Mouse (Mus musculus) heart, adult 8-10 months (tissue): ENCODE measurements around the gene Fitm2. TPM values are rescaled to one million over a fixed set of nuclear protein-coding genes. Genes with fewer than 3 reads are reported as not detected.

Experiments used
- DNase-seq: peaks from one replicate; pipeline ENCODE4 v3.0.0; 2022; ENCODE audit warnings: low spot score
- total RNA-seq, 4 experiments: library from RNA; stranded (reverse); gene quantifications; 2 replicates each; pipeline ENCODE4 v1.2.4; 2022

Fitm2 gene
- total RNA-seq, 4 experiments from 2014 or later: 197 to 218 (median 209) TPM

GRCm38 (mm10) chr2:163422895-163423660 is 49.4 kb downstream of the Fitm2 start:
- no peak for DNase-seq

GRCm38 (mm10) chr2:163420366-163420886 is 52.0 kb downstream of the Fitm2 start:
- no peak for DNase-seq

GRCm38 (mm10) chr2:163419346-163420045 is 52.9 kb downstream of the Fitm2 start:
- peak; percentile 100 for DNase-seq

DNA sequence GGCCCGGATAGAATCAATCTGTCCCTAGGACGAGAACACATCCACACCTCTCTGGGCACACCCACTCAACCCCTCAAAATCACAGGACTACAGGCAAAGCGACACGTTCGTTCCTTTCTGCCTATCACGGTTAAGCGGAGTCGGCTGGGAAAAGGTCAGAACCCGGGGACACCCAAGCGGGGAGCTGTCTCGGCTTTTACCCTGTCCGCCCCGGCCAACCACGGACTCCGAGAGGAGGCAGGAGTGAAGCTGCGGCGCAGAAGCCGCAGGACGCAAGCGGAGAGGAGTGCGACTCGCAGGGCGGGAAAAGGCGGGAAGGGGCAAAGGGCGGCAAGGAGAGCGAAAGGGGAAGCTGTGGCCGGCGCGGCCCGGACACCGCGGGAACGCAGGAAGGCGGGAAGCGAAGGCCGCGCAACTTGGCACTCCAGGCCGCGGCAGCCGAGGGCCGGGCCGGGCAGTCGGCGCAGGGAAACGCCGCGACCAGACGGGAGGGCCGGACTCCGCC is 53.5 kb downstream of the Fitm2 start:
- no peak for DNase-seq

DNA sequence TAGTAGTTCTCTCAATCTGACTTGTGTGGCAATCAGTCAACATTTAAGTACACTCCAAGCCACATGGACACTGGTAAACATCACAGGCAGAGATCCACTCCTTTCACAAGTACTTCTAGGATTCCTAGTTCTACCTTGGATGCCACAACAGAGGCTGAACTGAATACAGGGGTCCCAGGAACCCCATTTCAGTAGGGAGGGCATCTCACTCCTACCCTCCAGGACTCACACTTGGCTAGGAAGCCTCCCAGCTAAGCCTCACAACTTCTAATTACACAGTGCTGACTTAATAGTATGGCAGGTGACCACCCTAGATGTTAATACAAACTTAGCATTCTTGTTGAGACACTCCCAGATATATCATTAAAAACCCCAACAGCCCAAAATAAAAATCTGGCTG is 54.6 kb downstream of the Fitm2 start:
- no peak for DNase-seq

- DNase-seq: no peak
Observed at GRCm38 (mm10) chr2:163417026-163417425, 55.4 kb downstream of the Fitm2 start.

Other genes with a start within 250 kb of the Fitm2 start
- gene Jph2, start 74.6 kb downstream of the Fitm2 start, total RNA-seq: 100 to 1,000 TPM; 423 to 464 (median 433) TPM
- gene Oser1, start 47.9 kb downstream of the Fitm2 start, total RNA-seq: 10 to 100 TPM; 19.4 to 21.8 (median 20.3) TPM
- gene Gdap1l1, start 34.2 kb downstream of the Fitm2 start, total RNA-seq: not detected
- gene R3hdml, start 19.7 kb upstream of the Fitm2 start, total RNA-seq: not detected
- not detected for gene Hnf4a, start 34.2 kb upstream of the Fitm2 start, total RNA-seq
- 10 to 100 TPM in 2 of 4 experiments, 1 to 10 TPM in 2; 7.4 to 15.0 (median 11.4) TPM for gene Ttpal, start 129.7 kb upstream of the Fitm2 start, total RNA-seq
- gene Serinc3, start 172.5 kb upstream of the Fitm2 start, total RNA-seq: 100 to 1,000 TPM; 272 to 302 (median 297) TPM
- gene Pkig, start 185.8 kb upstream of the Fitm2 start, total RNA-seq: 100 to 1,000 TPM; 214 to 247 (median 224) TPM